Mouse (Mus musculus) small intestine, adult 2 months (tissue): ENCODE data around the gene Kpnb1. TPM values are rescaled to one million over a fixed set of nuclear protein-coding genes. Genes with fewer than 3 reads are reported as not detected.

ENCODE experiments used
- H3K27ac ChIP-seq: fragments of 200-500 bp; 2 replicates; pipeline ENCODE4 v1.5.1; 2012; ENCODE audit warnings: low read depth, low read length, control low read depth, inconsistent platforms; ENCODE audit not compliant: insufficient read depth
- H3K27me3 ChIP-seq: fragments of 200-500 bp; 2 replicates; pipeline ENCODE4 v1.6.1; 2012; ENCODE audit warnings: mild to moderate bottlenecking, moderate library complexity, low read length, inconsistent platforms; ENCODE audit not compliant: control insufficient read depth, insufficient read depth
- H3K36me3 ChIP-seq: fragments of 200-500 bp; 2 replicates; pipeline ENCODE4 v1.6.1; 2012; ENCODE audit warnings: mild to moderate bottlenecking, low read length, control low read depth, inconsistent platforms; ENCODE audit not compliant: control insufficient read depth, insufficient read depth
- H3K4me1 ChIP-seq: fragments of 200-500 bp; 2 replicates; pipeline ENCODE4 v1.6.1; 2012; ENCODE audit warnings: low read length, inconsistent platforms, mixed read lengths; ENCODE audit not compliant: control insufficient read depth, insufficient read depth, insufficient read length
- H3K4me3 ChIP-seq: fragments of 200-500 bp; 2 replicates; pipeline ENCODE4 v1.5.1; 2012; ENCODE audit warnings: low read depth, mild to moderate bottlenecking, control low read depth, inconsistent platforms, low read length, moderate library complexity
- CTCF ChIP-seq: fragments of 200-500 bp; IDR thresholded peaks from 2 replicates; pipeline ENCODE4 v1.5.1; 2012; ENCODE audit warnings: low read depth, mild to moderate bottlenecking, control low read depth, inconsistent platforms, low read length, moderate library complexity, mixed read lengths; ENCODE audit not compliant: insufficient replicate concordance, insufficient read length; ENCODE audit errors: extremely low read depth
- POLR2A ChIP-seq: fragments of 200-500 bp; IDR thresholded peaks from 2 replicates; pipeline ENCODE4 v1.6.1; 2012; ENCODE audit warnings: low read depth, mild to moderate bottlenecking, control low read depth, inconsistent platforms, low read length, moderate library complexity
- WGBS: fragments of 180-500 bp; shearing (Covaris S2); methylation state at CpG from one replicate; pipeline ENCODE4 v1.1.7; 2018; 5-methylcytosine and 5-hydroxymethylcytosine counted together
- polyA plus RNA-seq: library from polyadenylated mRNA; depleted of rRNA; stranded (reverse); fragments of >200 nt; gene quantifications from 2 replicates; pipeline ENCODE4 v1.2.3, GENCODE M21; 2012

Gene Kpnb1
- polyA plus RNA-seq, 1 experiment = 13.5 TPM

- H3K4me1 ChIP-seq = no peaks in the 10 kb centered on the region; the same call in 1 of the 2 replicates
- WGBS = 52% methylated on average over 5 of the region's 5 CpGs
- no peak overlapping the region for H3K27ac ChIP-seq
- TF ChIP-seq CTCF (no peak), POLR2A (no peak)
- no peaks in the 10 kb centered on the region for H3K27me3 ChIP-seq
- H3K36me3 ChIP-seq = peaks cover 36% of the 10 kb centered on the region
- H3K4me3 ChIP-seq = no peak overlapping the region
Observed at GRCm38 (mm10) chr11:97185704-97186614, 1.7 kb downstream of the Kpnb1 start.

DNA sequence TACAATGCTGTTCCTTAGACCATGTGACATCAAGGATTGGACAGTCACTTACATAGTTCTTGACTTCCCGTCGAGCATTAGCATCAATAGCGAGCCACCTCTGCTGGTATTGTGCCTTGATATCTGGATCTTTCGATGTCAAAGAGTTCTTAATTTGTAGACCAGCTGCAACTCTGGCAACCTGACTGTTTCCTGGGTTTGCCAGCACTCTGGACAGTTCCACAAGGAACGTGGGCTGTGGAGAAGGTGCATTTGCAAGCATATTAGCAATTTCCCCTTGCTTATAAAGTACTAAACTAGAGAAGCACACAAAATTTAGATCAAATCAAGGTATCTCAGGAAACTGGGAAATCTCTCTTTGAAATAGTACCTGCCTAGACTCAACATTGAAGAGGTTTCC lies 2.8 kb downstream of the Kpnb1 start:
- Histone ChIP-seq H3K27me3 (no peaks in the 10 kb centered on the region), H3K36me3 (peaks cover 47% of the 10 kb centered on the region), H3K4me1 (no peaks in the 10 kb centered on the region), H3K4me3 (no peak overlapping the region), H3K27ac (no peak overlapping the region)
- TF ChIP-seq CTCF = no peak
- no peak for TF ChIP-seq POLR2A
- 62% methylated on average over 5 of the region's 5 CpGs for WGBS

DNA sequence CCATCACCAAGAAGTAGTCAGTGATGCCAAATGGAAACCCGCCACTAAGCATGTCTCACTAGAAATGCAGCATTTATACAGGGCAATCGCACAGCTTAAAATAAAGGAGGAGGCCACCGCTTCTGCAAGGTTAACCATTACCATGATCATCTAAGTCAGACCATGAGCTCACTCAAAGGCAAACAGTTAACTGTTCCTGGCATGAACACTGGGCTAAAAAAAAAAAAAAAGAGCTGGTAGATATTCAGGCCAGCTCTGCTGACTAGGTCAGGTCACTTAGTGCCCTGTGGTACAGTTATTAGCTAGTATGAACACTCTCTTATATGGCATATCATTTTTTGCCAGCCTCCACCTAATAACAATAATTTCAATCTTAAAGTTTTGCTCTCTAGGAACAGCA lies 5.2 kb downstream of the Kpnb1 start:
- no peak overlapping the region for H3K4me3 ChIP-seq
- H3K36me3 ChIP-seq = peaks cover 62% of the 10 kb centered on the region
- TF ChIP-seq POLR2A (no peak), CTCF (no peak)
- no peak overlapping the region for H3K27ac ChIP-seq
- H3K27me3 ChIP-seq = no peaks in the 10 kb centered on the region
- H3K4me1 ChIP-seq = no peaks in the 10 kb centered on the region
- 68% methylated on average over 3 of the region's 3 CpGs for WGBS

DNA sequence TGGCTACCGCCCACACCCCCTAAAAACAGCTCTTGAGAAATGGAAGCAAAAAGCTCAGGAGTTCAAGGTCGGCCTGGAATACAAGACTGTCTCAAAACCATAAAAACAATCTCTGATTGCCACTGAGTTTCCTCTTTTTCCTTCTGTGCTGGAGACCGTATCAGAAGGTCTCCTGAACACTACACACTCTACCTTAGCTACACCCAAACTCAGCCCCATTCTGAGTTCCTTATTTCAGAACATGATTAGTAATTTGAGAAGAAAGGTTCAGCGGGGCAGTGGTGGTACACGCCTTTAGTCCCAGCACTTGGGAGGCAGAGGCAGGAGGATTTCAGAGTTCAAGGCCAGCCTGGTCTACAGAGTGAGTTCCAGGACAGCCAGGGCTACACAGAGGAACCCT lies 6.6 kb downstream of the Kpnb1 start:
- no peaks in the 10 kb centered on the region for H3K27me3 ChIP-seq
- no peaks in the 10 kb centered on the region for H3K4me1 ChIP-seq
- TF ChIP-seq POLR2A (no peak), CTCF (no peak)
- H3K36me3 ChIP-seq = peaks cover 72% of the 10 kb centered on the region
- 64% methylated on average over 5 of the region's 5 CpGs for WGBS
- H3K4me3 ChIP-seq = no peak overlapping the region
- no peak overlapping the region for H3K27ac ChIP-seq

GRCm38 (mm10) chr11:97178198-97178597 lies 9.5 kb downstream of the Kpnb1 start:
- WGBS = 96% methylated on average over 2 of the region's 2 CpGs
- peaks cover 84% of the 10 kb centered on the region for H3K36me3 ChIP-seq
- no peaks in the 10 kb centered on the region for H3K27me3 ChIP-seq
- H3K4me1 ChIP-seq = no peaks in the 10 kb centered on the region
- no peak overlapping the region for H3K4me3 ChIP-seq
- H3K27ac ChIP-seq = no peak overlapping the region
- TF ChIP-seq CTCF (no peak), POLR2A (no peak)

- H3K4me1 ChIP-seq = no peaks in the 10 kb centered on the region
- no peak overlapping the region for H3K27ac ChIP-seq
- H3K36me3 ChIP-seq = peaks cover 80% of the 10 kb centered on the region
- TF ChIP-seq POLR2A (no peak), CTCF (peak; percentile 17; the same call in 1 of the 2 replicates)
- H3K27me3 ChIP-seq = no peaks in the 10 kb centered on the region
- H3K4me3 ChIP-seq = no peak overlapping the region
- 43% methylated on average over 3 of the region's 3 CpGs for WGBS
Observed at GRCm38 (mm10) chr11:97176851-97177250, 10.8 kb downstream of the Kpnb1 start.

DNA sequence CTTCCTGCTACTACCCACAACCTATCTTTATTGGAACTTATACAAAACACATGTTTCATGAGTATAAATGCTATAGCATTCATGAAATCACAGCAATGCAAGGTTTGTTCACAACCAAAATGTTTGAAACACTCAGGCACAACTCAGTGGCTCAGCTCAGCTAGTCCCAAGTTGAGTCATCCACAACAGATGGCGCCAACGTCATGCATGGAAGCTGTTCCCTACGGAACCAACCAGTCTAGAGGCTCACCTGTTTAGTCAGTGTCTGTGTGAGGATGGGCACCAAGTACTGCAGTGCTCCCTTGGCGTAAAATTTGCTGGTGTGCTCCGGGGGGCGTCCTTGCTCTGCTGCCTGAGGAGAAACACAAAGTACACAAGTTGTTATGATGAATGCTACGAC lies 12.2 kb downstream of the Kpnb1 start:
- Histone ChIP-seq H3K4me1 (no peaks in the 10 kb centered on the region), H3K36me3 (peaks cover 76% of the 10 kb centered on the region), H3K27me3 (no peaks in the 10 kb centered on the region), H3K27ac (no peak overlapping the region), H3K4me3 (no peak overlapping the region)
- TF ChIP-seq CTCF (no peak), POLR2A (no peak)
- 91% methylated on average over 7 of the region's 7 CpGs for WGBS
